Mouse (Mus musculus) heart, postnatal 0 days (tissue): Measurements from ENCODE around the gene Ccnd3. TPM values are rescaled to one million over a fixed set of nuclear protein-coding genes. Genes with fewer than 3 reads are reported as not detected.

Experiments
- ATAC-seq: fragments of 200-750 bp; cut with Nextera tagmentation; 2 replicates; pipeline ENCODE4 v1.8.0; 2017; ENCODE audit warnings: low read depth, moderate number of reproducible peaks, moderate library complexity; ENCODE audit not compliant: insufficient read depth
- DNase-seq: peaks from one replicate; pipeline ENCODE4 v3.0.0-alpha.2; 2016; ENCODE audit warnings: low spot score
- H3K27ac ChIP-seq: fragments of 300-500 bp; sonication (generic); 2 replicates; pipeline ENCODE4 v1.5.1; 2014; ENCODE audit warnings: low read depth, mild to moderate bottlenecking
- H3K27me3 ChIP-seq: fragments of 300-500 bp; sonication (generic); 2 replicates; pipeline ENCODE4 v1.6.1; 2014; ENCODE audit warnings: low read length, mixed read lengths; ENCODE audit not compliant: control insufficient read depth, insufficient read depth
- H3K36me3 ChIP-seq: fragments of 300-500 bp; sonication (generic); replicated peaks from 2 replicates; pipeline ENCODE4 v1.6.1; 2014; ENCODE audit warnings: low read length, mixed read lengths; ENCODE audit not compliant: control insufficient read depth, insufficient read depth
- H3K4me1 ChIP-seq: fragments of 300-500 bp; sonication (generic); 2 replicates; pipeline ENCODE4 v1.6.1; 2014; ENCODE audit warnings: antibody characterized with exemption; ENCODE audit not compliant: control insufficient read depth, insufficient read depth
- H3K4me2 ChIP-seq: fragments of 300-500 bp; sonication (generic); 2 replicates; pipeline ENCODE4 v1.6.1; 2014; ENCODE audit warnings: low read depth, mild to moderate bottlenecking, low read length, moderate library complexity
- H3K4me3 ChIP-seq: fragments of 300-500 bp; sonication (generic); 2 replicates; pipeline ENCODE4 v1.5.1; 2014; ENCODE audit warnings: low read depth, low read length
- H3K9ac ChIP-seq: fragments of 300-500 bp; sonication (generic); replicated peaks from 2 replicates; pipeline ENCODE4 v1.6.1; 2014; ENCODE audit warnings: low read depth, low read length, mixed read lengths
- H3K9me3 ChIP-seq: fragments of 300-500 bp; sonication (generic); replicated peaks from 2 replicates; pipeline ENCODE4 v1.6.1; 2016; ENCODE audit warnings: low read length; ENCODE audit not compliant: control insufficient read depth
- CTCF ChIP-seq: IDR thresholded peaks from 2 replicates; pipeline ENCODE4 v1.5.1; 2016; ENCODE audit warnings: antibody characterized with exemption, control low read depth, low read depth
- EP300 ChIP-seq: IDR thresholded peaks from 2 replicates; pipeline ENCODE4 v1.6.1; 2016; ENCODE audit warnings: antibody characterized with exemption, low read depth
- WGBS: fragments of 180-500 bp; shearing (Covaris S2); extraction: QIAGEN DNeasy Blood & Tissue Kit; methylation state at CpG from one replicate; pipeline ENCODE4 v1.1.7; 2014; 5-methylcytosine and 5-hydroxymethylcytosine counted together
- polyA plus RNA-seq: library from polyadenylated mRNA; unstranded; fragments of >200 nt; fragmentation: Nextera tagmentation; extraction: Ambion mirVana; gene quantifications from 2 replicates; pipeline ENCODE4 v1.2.1, GENCODE M21; 2015
- total RNA-seq: library from RNA; depleted of rRNA; stranded (reverse); fragments of >200 nt; gene quantifications from 2 replicates; pipeline ENCODE4 v1.2.3, GENCODE M21; 2014; ENCODE audit warnings: low replicate concordance

Ccnd3 gene
- total and polyA plus RNA-seq, 2 experiments from 2014 or later: 180 to 231 TPM

DNA sequence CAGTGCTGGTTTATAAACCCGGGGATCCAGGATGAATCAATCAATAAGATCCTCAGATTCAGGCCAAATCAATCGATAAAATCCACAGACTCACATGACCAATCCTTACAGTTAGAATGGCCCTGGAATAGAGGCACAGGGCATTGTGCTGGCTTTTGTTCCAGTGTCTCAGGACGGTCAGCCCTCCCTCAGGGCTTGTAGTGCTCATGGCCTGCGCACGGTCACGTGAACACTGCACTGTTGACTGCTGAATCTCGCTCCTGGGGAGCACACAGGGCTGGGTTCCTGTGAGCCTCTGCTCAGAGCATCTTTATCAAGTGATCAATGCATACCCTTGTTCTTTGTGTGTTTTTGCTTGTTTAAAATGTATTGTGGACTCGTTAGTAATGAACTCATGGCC is 24.1 kb downstream of the Ccnd3 start:
- H3K9ac ChIP-seq: no peak overlapping the region
- ATAC-seq: no peak
- peaks cover 13% of the 10 kb centered on the region for H3K4me1 ChIP-seq
- no peak overlapping the region for H3K4me2 ChIP-seq
- no peaks in the 10 kb centered on the region for H3K27me3 ChIP-seq
- H3K27ac ChIP-seq: no peak overlapping the region; the same call in 1 of the 2 replicates
- H3K9me3 ChIP-seq: no peaks in the 10 kb centered on the region
- no peak for TF ChIP-seq EP300
- H3K36me3 ChIP-seq: no peaks in the 10 kb centered on the region
- no peak for DNase-seq
- WGBS: 75% methylated on average over 8 of the region's 8 CpGs
- no peak overlapping the region for H3K4me3 ChIP-seq

DNA sequence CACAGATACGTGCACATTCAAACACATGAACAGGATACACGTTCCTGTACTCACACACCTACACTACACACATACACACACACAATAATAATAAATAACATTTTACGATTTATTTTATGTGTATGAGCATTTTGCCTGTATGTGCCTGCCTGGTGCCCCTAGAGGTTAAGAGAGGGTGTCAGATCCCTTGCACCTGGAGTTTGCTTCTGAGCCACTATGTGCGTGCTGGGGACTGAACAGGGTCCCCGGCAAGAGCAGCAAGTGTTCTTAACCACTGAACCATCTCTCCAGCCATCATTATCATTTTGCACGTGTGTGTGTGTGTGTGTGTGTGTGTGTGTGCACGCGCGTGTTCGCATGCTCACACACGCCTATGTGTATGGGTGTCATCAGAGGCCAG is 24.7 kb downstream of the Ccnd3 start:
- no peak overlapping the region for H3K27ac ChIP-seq
- H3K4me2 ChIP-seq: no peak overlapping the region
- no peak overlapping the region for H3K9ac ChIP-seq
- DNase-seq (no peak), ATAC-seq (no peak)
- TF ChIP-seq EP300: no peak
- no peak for TF ChIP-seq CTCF
- peaks cover 13% of the 10 kb centered on the region for H3K4me1 ChIP-seq
- no peaks in the 10 kb centered on the region for H3K27me3 ChIP-seq
- H3K36me3 ChIP-seq: no peaks in the 10 kb centered on the region
- no peak overlapping the region for H3K4me3 ChIP-seq
- H3K9me3 ChIP-seq: no peaks in the 10 kb centered on the region
- 94% methylated on average over 11 of the region's 11 CpGs for WGBS

DNA sequence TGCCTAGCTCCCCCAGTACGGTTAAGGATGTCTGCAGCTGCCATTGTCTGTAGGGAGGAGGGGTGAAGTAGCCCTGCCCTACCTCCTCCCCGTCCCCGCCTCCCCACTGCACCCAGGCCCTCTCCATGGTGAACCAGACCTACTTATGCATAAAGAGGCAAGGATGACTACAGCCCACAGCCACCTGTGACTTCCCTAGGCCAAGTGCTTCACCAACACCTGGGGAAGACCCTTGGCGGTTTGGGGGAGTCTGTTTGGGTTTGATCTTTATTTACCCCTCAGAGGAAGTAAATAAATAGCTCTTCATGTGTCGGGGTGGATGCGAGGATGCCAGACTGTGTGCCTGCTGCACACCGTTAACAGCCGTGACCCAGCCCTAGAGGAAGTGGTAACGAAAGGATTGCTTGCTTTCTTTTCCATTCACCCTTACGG is 26.6 kb downstream of the Ccnd3 start:
- H3K27ac ChIP-seq: no peak overlapping the region; the same call in 1 of the 2 replicates
- H3K4me1 ChIP-seq: peaks cover 13% of the 10 kb centered on the region

DNA sequence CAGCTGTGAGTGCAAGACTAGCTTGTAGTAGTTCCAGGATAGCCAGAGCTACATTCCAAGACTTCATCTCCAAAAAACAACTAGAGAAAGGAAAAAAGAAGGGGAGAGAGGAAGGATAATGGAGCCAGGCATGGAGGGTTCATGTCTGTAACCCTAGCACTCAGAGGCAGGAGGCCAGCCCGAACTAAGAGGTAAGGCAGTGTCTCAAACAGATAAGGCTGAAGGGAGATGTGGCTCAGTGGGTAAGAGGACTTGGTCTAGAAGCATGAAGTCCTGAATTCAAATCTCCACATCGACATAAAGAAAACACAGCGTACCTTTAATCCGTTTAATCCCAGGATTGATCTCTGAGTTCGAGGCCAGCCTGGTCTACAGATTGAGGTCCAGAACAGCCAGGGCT is 27.5 kb downstream of the Ccnd3 start:
- no peak overlapping the region for H3K9ac ChIP-seq

More for the DNA sequence above, 26.6 kb downstream of the Ccnd3 start:
- WGBS: 64% methylated on average over 10 of the region's 10 CpGs
- Histone ChIP-seq H3K36me3 (no peaks in the 10 kb centered on the region), H3K27me3 (no peaks in the 10 kb centered on the region), H3K9ac (no peak overlapping the region), H3K9me3 (no peaks in the 10 kb centered on the region), H3K4me2 (no peak overlapping the region), H3K4me3 (no peak overlapping the region)
- no peak for ATAC-seq
- TF ChIP-seq CTCF: no peak
- TF ChIP-seq EP300: no peak
- DNase-seq: no peak

DNA sequence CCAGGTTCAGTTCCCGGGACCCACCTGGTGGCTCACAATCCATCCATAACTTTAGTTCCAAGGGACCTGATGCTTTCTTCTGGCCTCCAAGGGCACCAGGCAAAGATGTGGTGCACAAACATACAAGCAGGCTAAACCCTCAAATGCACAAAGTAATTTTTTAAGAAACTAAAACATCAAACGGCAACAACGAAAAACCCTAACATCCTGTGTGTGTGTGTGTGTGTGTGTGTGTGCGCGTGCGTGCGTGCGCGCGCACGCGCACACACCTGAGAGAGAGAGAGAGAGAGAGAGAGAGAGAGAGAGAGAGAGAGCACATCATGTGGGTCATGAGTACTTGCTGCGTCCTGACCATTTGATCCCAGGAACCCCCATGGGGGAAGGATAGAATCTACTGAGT is 28.8 kb downstream of the Ccnd3 start:
- Histone ChIP-seq H3K9me3 (no peaks in the 10 kb centered on the region), H3K36me3 (no peaks in the 10 kb centered on the region), H3K27me3 (no peaks in the 10 kb centered on the region), H3K4me3 (no peak overlapping the region), H3K4me1 (no peaks in the 10 kb centered on the region), H3K4me2 (no peak overlapping the region), H3K9ac (no peak overlapping the region), H3K27ac (no peak overlapping the region)
- WGBS: 90% methylated on average over 13 of the region's 13 CpGs
- ATAC-seq (no peak), DNase-seq (no peak)
- TF ChIP-seq CTCF: no peak
- TF ChIP-seq EP300: no peak

More for the DNA sequence above, 27.5 kb downstream of the Ccnd3 start:
- TF ChIP-seq EP300: no peak
- TF ChIP-seq CTCF: no peak
- Histone ChIP-seq H3K27me3 (no peaks in the 10 kb centered on the region), H3K27ac (peak overlapping the region; percentile 36; the same call in 1 of the 2 replicates), H3K36me3 (no peaks in the 10 kb centered on the region), H3K9me3 (no peaks in the 10 kb centered on the region), H3K4me3 (no peak overlapping the region), H3K4me2 (no peak overlapping the region), H3K4me1 (peaks cover 9% of the 10 kb centered on the region)
- no peak for DNase-seq
- no peak for ATAC-seq
- 86% methylated on average over 5 of the region's 5 CpGs for WGBS

DNA sequence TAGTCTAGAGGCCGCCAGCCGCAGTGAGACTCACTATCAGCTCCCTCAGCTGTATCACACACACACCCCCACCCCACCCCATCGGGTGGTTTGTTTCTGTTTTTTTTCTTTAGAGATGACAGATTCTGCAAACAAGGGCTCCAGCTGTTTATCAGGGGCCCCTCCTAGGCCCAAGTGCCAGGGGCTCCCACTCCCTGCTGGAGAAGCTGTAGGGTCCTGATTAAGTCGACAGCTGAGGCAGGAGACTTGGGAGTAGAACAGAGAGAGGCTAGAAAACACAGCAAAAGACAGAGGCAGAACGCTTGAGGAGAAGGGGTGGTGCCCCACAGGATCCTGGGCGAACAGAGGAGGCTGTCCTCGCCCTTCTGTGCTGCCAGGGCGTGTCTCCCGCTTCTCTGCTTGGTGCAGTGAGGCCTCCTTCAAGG is 31.0 kb downstream of the Ccnd3 start:
- H3K9ac ChIP-seq: no peak overlapping the region
- no peak overlapping the region for H3K4me2 ChIP-seq
- no peaks in the 10 kb centered on the region for H3K36me3 ChIP-seq
- no peak for DNase-seq
- H3K9me3 ChIP-seq: no peaks in the 10 kb centered on the region
- no peaks in the 10 kb centered on the region for H3K4me1 ChIP-seq
- no peak for ATAC-seq
- H3K27me3 ChIP-seq: no peaks in the 10 kb centered on the region
- WGBS: 58% methylated on average over 9 of the region's 9 CpGs
- no peak for TF ChIP-seq CTCF
- no peak for TF ChIP-seq EP300
- H3K27ac ChIP-seq: peak overlapping the region; percentile 22; the same call in 1 of the 2 replicates
- no peak overlapping the region for H3K4me3 ChIP-seq
